Mouse (Mus musculus): ENCODE results near the gene Cutal. TPM values are rescaled to one million over a fixed set of nuclear protein-coding genes. Genes with fewer than 3 reads are reported as not detected.
A peak's percentile ranks its signal among the peaks of the same experiment; 100 is the strongest.

The Cutal gene
- total RNA-seq, 2 experiments from 2014 or later = 0.18 to 0.34 TPM

DNA sequence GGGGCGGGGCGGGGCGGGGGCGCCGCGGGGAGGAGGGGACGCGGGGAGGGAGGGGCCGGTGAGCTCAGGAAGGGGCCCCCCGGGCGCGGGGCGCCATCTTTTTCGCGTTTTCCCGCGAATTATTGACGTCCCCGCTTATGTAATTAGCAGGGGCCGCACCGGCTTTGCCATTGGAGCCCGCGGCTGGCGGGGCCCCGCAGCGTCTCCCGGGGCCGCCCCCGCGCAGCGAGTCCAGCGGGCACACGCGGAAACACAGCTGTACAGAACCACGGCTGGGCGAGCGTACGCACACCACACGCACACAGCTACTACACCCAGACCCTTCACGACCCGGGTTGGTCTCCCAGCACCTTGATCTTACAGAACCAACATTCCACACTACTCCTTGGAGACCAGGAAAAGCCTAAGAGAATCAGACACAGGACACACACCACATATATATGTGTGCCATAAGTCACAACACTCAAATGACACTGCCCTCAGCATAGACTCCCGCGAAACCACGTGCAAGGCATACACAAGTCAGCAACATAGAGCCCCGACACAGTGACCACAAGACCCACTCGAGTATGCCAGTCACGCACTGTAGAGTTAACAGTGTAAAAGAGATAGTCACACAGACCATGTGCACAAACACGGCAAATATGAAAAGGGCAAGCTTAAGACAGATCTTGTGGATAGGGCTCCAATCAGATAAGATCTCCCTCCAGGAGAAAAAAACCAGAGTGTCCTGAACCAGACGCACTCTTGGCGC lies 40.0 kb downstream of the Cutal start:
- peak in 1 of 2 experiments; percentile 60 for DNase-seq (ENCODE audit: low spot score in 2 of 2)

DNA sequence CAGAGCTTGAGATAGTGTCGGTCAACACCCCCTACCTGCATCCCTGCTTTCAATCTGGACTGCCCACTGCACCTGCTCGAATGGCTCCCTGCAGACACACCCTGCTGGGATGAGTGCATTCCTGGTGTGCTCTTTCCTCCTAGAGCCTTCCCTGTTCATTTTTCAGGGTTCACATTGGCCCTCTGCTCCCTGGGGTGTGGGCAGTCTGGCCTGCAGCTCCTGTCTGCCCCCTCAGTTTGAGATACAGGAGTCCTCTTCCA lies 40.6 kb downstream of the Cutal start:
- no peak for DNase-seq (ENCODE audit: low spot score in 2 of 2)

DNA sequence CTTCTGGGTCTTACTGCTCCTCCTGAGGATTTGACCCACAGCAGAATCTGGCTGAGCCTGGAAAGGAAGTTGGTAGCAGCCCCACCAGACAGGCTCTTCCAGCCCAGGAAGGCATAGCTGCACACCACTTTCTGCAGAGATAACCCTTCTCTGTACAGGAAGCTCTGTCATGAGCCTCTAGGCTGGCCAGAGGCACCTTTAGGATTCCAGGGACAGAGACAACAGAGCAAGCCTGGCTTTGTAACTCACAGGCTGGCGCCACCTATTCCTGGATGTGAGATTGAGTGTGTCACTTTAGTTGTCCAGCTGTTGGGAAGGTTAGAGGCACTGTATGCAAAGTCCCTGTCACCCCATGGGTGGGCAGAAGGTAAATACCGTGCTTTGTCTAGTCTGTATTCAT lies 40.9 kb downstream of the Cutal start:
- no peak for DNase-seq (ENCODE audit: low spot score in 2 of 2)

DNA sequence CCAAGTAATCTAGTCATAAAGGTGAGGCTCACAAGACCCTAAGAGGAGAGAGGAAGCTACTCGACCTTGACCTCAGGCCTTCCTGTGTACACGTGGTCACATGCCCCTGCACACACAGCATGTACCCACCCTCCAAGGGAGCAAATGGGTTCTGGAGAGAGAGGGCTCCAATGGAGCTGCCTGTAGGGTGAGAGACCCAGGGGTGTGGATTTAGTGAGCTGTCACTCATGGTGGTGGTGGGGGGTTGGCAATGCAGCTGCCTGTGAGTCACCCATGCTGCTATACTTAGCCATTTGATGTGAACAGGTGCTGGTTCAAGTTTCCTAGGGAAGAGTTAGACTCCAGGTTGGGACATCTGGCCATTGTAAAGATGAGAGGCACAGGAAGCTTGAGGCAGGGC lies 45.9 kb downstream of the Cutal start:
- DNase-seq (ENCODE audit: low spot score in 2 of 2) = no peak

DNA sequence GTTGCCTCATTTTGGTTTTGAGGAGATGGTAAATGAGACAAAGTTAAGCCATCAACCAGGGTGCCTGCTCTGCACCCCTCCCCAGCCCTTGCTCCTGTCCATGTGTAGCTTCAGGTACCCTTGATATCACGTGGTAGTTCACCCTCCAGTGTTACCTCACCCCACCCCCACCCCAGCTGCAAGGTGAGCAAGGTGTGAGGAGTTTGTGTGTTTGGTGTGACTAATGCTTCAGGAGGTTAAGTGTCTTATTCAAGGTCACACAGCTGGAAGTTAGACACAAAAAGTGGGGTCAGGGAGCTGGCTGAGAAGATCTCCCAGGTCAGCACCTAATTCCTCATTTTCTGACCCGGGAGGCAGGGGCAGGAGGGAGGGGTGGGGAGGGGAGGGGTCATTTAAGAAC lies 48.5 kb downstream of the Cutal start:
- DNase-seq (ENCODE audit: low spot score in 2 of 2) = no peak

DNA sequence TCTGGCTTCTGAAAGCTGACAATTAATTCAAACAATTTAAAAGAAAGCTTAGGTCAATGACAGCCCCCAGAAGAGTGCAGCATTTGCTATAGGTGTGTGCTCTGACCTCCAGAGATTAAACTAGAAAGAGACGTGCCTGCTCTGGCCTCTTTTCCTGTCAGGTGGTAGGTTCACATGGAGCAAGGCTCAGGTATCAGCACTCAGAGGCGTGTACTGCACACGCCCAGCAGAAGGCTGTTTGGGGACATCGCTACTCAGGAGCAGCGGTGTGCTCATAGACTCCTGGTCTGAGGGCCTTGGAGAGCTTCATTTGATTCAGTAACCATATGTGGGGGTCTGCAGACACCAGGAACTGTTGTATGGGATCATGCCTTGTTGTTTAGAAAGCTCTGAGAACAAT lies 53.1 kb downstream of the Cutal start:
- no peak for DNase-seq (ENCODE audit: low spot score in 2 of 2)

DNA sequence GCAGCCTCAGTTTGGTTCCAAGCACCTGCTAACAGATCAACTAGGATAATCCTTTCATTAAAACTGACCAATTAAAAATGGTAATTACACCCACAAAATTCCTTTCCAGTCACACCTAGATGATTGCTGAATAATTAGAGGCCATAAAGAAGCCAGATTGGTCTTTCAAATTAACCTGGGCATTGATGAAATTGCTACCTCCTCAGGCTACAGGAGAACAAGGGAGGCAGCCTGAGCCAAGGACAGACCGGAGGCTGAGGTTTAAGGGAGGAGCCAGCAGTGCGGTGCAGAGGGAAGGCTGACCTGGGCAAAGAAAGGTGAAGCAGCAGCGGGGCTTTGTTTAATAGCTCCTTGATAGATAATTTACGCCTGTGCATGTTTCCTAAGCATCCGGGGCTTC lies 63.3 kb downstream of the Cutal start:
- DNase-seq (ENCODE audit: low spot score in 2 of 2) = no peak

DNA sequence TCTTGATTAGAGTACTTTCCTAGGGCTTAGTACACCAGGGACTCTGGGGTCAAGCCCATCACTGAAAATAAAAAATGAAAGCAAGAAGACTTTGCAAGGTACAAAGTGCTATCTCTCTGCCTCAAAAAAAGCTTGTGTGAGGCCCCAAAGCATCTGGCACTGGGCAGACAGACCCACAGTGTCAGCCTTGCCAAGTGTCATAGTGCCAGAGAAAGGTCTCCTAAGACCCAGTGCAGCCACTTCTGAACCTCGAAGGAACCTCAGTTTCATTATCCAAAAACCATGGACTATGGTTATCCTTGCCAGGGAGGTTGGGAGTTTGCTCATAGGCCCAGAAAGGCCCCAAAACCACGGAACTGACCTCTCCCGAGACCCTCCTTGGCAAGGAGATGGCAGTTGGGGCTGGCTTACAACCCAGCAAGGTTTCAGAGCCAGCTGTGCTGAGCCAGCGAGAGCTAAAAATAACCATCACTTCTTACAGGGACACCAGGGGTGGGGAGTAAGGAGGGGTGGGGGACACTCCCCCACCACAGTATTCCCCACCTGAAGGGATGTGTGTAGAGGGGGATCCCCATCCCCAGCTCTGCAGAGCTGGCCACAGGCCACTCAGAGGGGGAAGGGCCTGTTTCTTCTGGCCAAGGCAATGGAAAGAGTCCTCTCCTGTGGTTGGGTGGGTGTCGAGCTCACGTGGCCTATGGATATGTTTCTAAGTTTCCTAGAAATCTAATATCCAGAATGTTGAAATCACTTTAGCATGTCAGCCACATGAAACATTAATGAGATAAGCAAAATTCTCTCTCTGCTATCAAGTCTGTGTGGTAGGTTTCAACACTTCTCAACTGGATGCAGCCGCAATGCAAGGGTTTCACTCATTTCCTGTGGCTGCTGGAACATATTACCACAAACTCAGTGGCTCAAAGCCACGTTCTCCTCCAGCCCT lies 64.3 kb downstream of the Cutal start:
- peak; percentile 35 to 69 for DNase-seq (ENCODE audit: low spot score in 2 of 2)

DNA sequence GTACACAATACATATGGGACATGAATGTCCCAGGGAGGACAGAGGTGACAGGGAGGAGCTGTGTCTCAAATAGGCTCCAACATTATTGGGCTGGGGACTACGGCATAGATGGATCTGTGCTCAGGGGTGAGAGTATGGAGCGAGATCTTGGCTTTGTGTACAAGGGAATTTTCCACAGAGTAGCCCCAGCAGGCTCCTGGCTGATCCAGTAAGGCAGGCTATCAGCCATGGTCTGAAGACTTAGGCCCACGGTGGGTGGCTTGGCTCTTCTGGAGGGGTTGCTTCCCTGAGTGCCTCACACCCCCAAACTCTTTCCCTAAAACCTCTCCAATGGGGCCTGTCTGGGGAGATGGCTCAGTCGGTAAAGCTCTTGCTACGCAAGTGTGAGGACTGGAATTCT lies 66.0 kb downstream of the Cutal start:
- DNase-seq (ENCODE audit: low spot score in 2 of 2) = no peak

DNA sequence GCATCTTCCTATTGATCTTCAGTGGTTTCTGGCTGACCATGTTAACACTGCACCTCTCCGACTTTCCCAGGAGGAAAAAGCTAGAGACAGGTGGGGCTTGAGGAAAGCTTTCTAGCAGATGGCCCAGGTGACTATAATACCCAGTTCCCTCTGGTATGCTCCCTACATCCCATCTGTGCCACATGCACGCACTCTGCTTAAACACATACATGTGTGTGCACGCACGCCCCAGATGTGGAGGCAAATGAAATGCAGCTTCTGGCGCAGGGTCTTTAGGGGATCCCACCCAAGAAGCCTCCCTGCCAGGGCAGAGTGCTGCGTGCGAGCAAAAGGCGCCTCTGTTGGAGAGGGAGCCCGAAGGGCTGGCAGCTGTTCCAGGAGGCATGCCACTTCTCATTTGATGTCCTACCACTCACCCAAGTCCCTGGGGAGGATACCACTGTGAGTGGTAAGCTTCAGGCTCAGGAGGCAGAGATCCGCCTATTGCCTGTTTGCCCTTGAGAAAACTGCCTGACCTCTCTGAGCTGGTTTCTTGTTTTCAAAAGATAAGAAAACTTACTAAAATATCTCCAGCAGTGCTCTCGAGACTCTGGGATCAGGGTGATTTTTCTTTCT lies 67.0 kb downstream of the Cutal start:
- no peak for DNase-seq (ENCODE audit: low spot score in 2 of 2)

Other genes starting within 250 kb of the Cutal start
- 10 to 100 TPM; 51.0 to 54.4 TPM for gene Gapvd1, start 119.2 kb upstream of the Cutal start, total RNA-seq (2021)
- gene Hspa5, start 102.4 kb upstream of the Cutal start, total RNA-seq (2021) = 100 to 1,000 TPM; 303 to 318 TPM
- gene Rabepk, start 74.5 kb upstream of the Cutal start, total RNA-seq (2021) = 10 to 100 TPM; 10.3 to 10.4 TPM
- 10 to 100 TPM; 59.6 to 60.1 TPM for gene Fbxw2, start 48.1 kb upstream of the Cutal start, total RNA-seq (2021)
- under 1 TPM in 1 of 2 experiments, not detected in 1; 0.17 TPM for gene Gm34653, start 41.4 kb upstream of the Cutal start, total RNA-seq (2021)
- 10 to 100 TPM; 25.4 to 25.7 TPM for gene Psmd5, start 572 bp downstream of the Cutal start, total RNA-seq (2021)
- 10 to 100 TPM in 1 of 2 experiments, 1 to 10 TPM in 1; 9.3 to 11.6 TPM for gene Phf19, start 39.6 kb downstream of the Cutal start, total RNA-seq (2021)
- 1 to 10 TPM; 1.7 to 3.5 TPM for gene Traf1, start 87.4 kb downstream of the Cutal start, total RNA-seq (2021)
- 1 to 10 TPM in 1 of 2 experiments, under 1 TPM in 1; 0.25 to 1.1 TPM for gene Hc, start 187.0 kb downstream of the Cutal start, total RNA-seq (2021)
- gene AI182371, start 227.1 kb downstream of the Cutal start, total RNA-seq (2021) = under 1 TPM; 0.17 to 0.47 TPM
- 10 to 100 TPM; 14.4 to 16.7 TPM for gene Cntrl, start 235.1 kb downstream of the Cutal start, total RNA-seq (2021)

Measured in gastrocnemius, postnatal 4 days (tissue).